Mouse (Mus musculus) hindbrain, embryonic 15.5 days (tissue): ENCODE data around the gene Kcnma1. TPM values are rescaled to one million over a fixed set of nuclear protein-coding genes. Genes with fewer than 3 reads are reported as not detected.

ENCODE experiments used
- ATAC-seq: fragments of 200-750 bp; cut with Nextera tagmentation; 2 replicates; pipeline ENCODE4 v1.8.0; 2017; ENCODE audit warnings: low read depth, moderate number of reproducible peaks, moderate TSS enrichment; ENCODE audit not compliant: low FRiP score
- H3K27ac ChIP-seq: fragments of 300-500 bp; sonication (generic); replicated peaks from 2 replicates; pipeline ENCODE4 v1.5.1; 2015; ENCODE audit warnings: mild to moderate bottlenecking, inconsistent platforms
- H3K27me3 ChIP-seq: fragments of 300-500 bp; sonication (generic); 2 replicates; pipeline ENCODE4 v1.6.1; 2015; ENCODE audit warnings: control low read depth, inconsistent platforms
- H3K36me3 ChIP-seq: fragments of 300-500 bp; sonication (generic); 2 replicates; pipeline ENCODE4 v1.6.1; 2015; ENCODE audit warnings: control low read depth, inconsistent platforms
- H3K4me1 ChIP-seq: fragments of 300-500 bp; sonication (generic); replicated peaks from 2 replicates; pipeline ENCODE4 v1.6.1; 2015; ENCODE audit warnings: control low read depth, inconsistent platforms
- H3K4me2 ChIP-seq: fragments of 300-500 bp; sonication (generic); 2 replicates; pipeline ENCODE4 v1.6.1; 2015; ENCODE audit warnings: moderate library complexity, mild to moderate bottlenecking, inconsistent platforms
- H3K4me3 ChIP-seq: fragments of 300-500 bp; sonication (generic); 2 replicates; pipeline ENCODE4 v1.5.1; 2015; ENCODE audit warnings: mild to moderate bottlenecking, inconsistent platforms
- H3K9ac ChIP-seq: fragments of 300-500 bp; sonication (generic); 2 replicates; pipeline ENCODE4 v1.6.1; 2015; ENCODE audit warnings: inconsistent platforms
- H3K9me3 ChIP-seq: fragments of 300-500 bp; sonication (generic); 2 replicates; pipeline ENCODE4 v1.6.1; 2016; ENCODE audit warnings: control low read depth, inconsistent platforms
- WGBS: fragments of 180-500 bp; shearing (Covaris S2); methylation state at CpG from one replicate; pipeline ENCODE4 v1.1.7; 2015; 5-methylcytosine and 5-hydroxymethylcytosine counted together
- polyA plus RNA-seq: library from polyadenylated mRNA; unstranded; fragments of >200 nt; fragmentation: Nextera tagmentation; extraction: Ambion mirVana; gene quantifications from 2 replicates; pipeline ENCODE4 v1.2.1, GENCODE M21; 2015

Kcnma1 gene
- polyA plus RNA-seq, 1 experiment from 2014 or later = 16.6 TPM

- Histone ChIP-seq H3K36me3 (no peaks in the 10 kb centered on the region), H3K4me1 (no peaks in the 10 kb centered on the region), H3K9me3 (no peaks in the 10 kb centered on the region), H3K27ac (no peak overlapping the region), H3K27me3 (no peaks in the 10 kb centered on the region), H3K4me2 (no peak overlapping the region), H3K4me3 (no peak overlapping the region), H3K9ac (no peak overlapping the region)
- 80% methylated on average over 5 of the region's 5 CpGs for WGBS
- no peak for ATAC-seq
Measured at GRCm38 (mm10) chr14:23244446-23244845, 769.8 kb downstream of the Kcnma1 start.

GRCm38 (mm10) chr14:23243857-23244256 is 770.4 kb downstream of the Kcnma1 start:
- no peaks in the 10 kb centered on the region for H3K9me3 ChIP-seq
- ATAC-seq = no peak

More at GRCm38 (mm10) chr14:23243857-23244256, 770.4 kb downstream of the Kcnma1 start:
- Histone ChIP-seq H3K9ac (no peak overlapping the region), H3K4me2 (no peak overlapping the region), H3K4me3 (no peak overlapping the region), H3K27ac (no peak overlapping the region), H3K4me1 (no peaks in the 10 kb centered on the region), H3K36me3 (no peaks in the 10 kb centered on the region), H3K27me3 (no peaks in the 10 kb centered on the region)

Other genes starting within 250 kb of the Kcnma1 start
- gene Dlg5, start 231.4 kb upstream of the Kcnma1 start, polyA plus RNA-seq = 20.0 and 20.6 TPM in 2 replicates